Mouse (Mus musculus): Measurements from ENCODE around the gene Ttc28.

DNA sequence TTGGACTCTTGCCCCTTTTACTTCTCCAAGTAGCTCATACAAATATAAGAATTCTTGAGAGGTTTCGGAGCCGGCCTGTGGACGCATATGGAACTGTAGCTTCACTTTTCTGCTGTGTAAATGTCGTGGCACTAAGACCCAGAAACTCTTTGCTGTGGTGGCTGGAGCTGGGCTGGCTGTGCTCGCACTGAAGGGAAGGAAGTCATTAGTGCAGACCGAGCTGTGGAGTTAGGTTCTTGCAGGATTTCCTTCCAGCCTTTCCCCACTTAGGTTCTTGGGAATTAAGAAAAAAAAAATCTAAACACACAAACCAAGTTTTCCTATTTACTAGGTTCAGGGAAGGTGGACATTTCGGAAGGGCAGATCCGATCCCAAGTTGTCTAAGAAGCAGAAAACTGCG lies 98.9 kb downstream of the Ttc28 start:
- TF ChIP-seq POLR2A (IDR thresholded peaks at IDR 0.05; ENCODE audit: low read depth, low read length) (no peak), CTCF (conservative IDR thresholded peaks at IDR 0.05 in 1 of 2, IDR thresholded peaks at IDR 0.05 in 1 of 2; ENCODE audit: low read depth in 2 of 2, low read length in 2 of 2) (no peak), ZC3H11A (IDR thresholded peaks at IDR 0.05; ENCODE audit: low read depth, low read length) (no peak), MYC (IDR thresholded peaks at IDR 0.05; ENCODE audit: low read depth, low read length) (no peak), CHD2 (IDR thresholded peaks at IDR 0.05; ENCODE audit: low read length) (no peak), JUN (IDR thresholded peaks at IDR 0.05; ENCODE audit: insufficient read depth, low read depth, low read length) (no peak), E2F4 (IDR thresholded peaks at IDR 0.05; ENCODE audit: insufficient replicate concordance, low read depth, low read length) (no peak), ZMIZ1 (IDR thresholded peaks at IDR 0.05; ENCODE audit: low read depth, low read length) (no peak), USF2 (conservative IDR thresholded peaks at IDR 0.05; ENCODE audit: low read depth, low read length) (no peak)

Measured in CH12.LX (cell line).